Mouse (Mus musculus) embryonic facial prominence, embryonic 14.5 days (tissue): ENCODE measurements around the gene Tbrg4. TPM values are rescaled to one million over a fixed set of nuclear protein-coding genes. Genes with fewer than 3 reads are reported as not detected.
A peak's percentile ranks its signal among the peaks of the same experiment; 100 is the strongest.

Experiments
- ATAC-seq: fragments of 200-750 bp; cut with Nextera tagmentation; 2 replicates; pipeline ENCODE4 v1.8.0; 2017; ENCODE audit warnings: low read depth, moderate number of reproducible peaks, moderate TSS enrichment
- DNase-seq: peaks from one replicate; pipeline ENCODE4 v3.0.0-alpha.2; 2015; ENCODE audit warnings: low spot score
- H3K27ac ChIP-seq: fragments of 300-500 bp; sonication (generic); replicated peaks from 2 replicates; pipeline ENCODE4 v1.5.1; 2014; ENCODE audit warnings: low read depth, mild to moderate bottlenecking, low read length, moderate library complexity
- H3K27me3 ChIP-seq: fragments of 300-500 bp; sonication (generic); replicated peaks from 2 replicates; pipeline ENCODE4 v1.6.1; 2014; ENCODE audit warnings: low read length; ENCODE audit not compliant: control insufficient read depth, insufficient read depth
- H3K36me3 ChIP-seq: fragments of 300-500 bp; sonication (generic); 2 replicates; pipeline ENCODE4 v1.6.1; 2014; ENCODE audit warnings: low read length, mixed read lengths; ENCODE audit not compliant: control insufficient read depth, insufficient read depth
- H3K4me1 ChIP-seq: fragments of 300-500 bp; sonication (generic); 2 replicates; pipeline ENCODE4 v1.6.1; 2014; ENCODE audit warnings: antibody characterized with exemption, low read length; ENCODE audit not compliant: control insufficient read depth, insufficient read depth
- H3K4me2 ChIP-seq: fragments of 300-500 bp; sonication (generic); 2 replicates; pipeline ENCODE4 v1.6.1; 2014; ENCODE audit warnings: low read depth, mild to moderate bottlenecking, low read length, moderate library complexity, mixed read lengths
- H3K4me3 ChIP-seq: fragments of 300-500 bp; sonication (generic); 2 replicates; pipeline ENCODE4 v1.5.1; 2014; ENCODE audit warnings: low read depth, mild to moderate bottlenecking, low read length
- H3K9ac ChIP-seq: fragments of 300-500 bp; sonication (generic); 2 replicates; pipeline ENCODE4 v1.6.1; 2014; ENCODE audit warnings: low read depth, mild to moderate bottlenecking, low read length, moderate library complexity, mixed read lengths
- H3K9me3 ChIP-seq: fragments of 300-500 bp; sonication (generic); 2 replicates; pipeline ENCODE4 v1.6.1; 2016; ENCODE audit warnings: low read length; ENCODE audit not compliant: control insufficient read depth
- WGBS: fragments of 180-500 bp; shearing (Covaris S2); extraction: QIAGEN DNeasy Blood & Tissue Kit; methylation state at CpG from one replicate; pipeline ENCODE4 v1.1.7; 2014; 5-methylcytosine and 5-hydroxymethylcytosine counted together
- polyA plus RNA-seq: library from polyadenylated mRNA; unstranded; fragments of >200 nt; fragmentation: Nextera tagmentation; extraction: Ambion mirVana; gene quantifications from 2 replicates; pipeline ENCODE4 v1.2.1, GENCODE M21; 2014

Tbrg4 gene
- polyA plus RNA-seq, 1 experiment from 2014 or later: 33.7 TPM

DNA sequence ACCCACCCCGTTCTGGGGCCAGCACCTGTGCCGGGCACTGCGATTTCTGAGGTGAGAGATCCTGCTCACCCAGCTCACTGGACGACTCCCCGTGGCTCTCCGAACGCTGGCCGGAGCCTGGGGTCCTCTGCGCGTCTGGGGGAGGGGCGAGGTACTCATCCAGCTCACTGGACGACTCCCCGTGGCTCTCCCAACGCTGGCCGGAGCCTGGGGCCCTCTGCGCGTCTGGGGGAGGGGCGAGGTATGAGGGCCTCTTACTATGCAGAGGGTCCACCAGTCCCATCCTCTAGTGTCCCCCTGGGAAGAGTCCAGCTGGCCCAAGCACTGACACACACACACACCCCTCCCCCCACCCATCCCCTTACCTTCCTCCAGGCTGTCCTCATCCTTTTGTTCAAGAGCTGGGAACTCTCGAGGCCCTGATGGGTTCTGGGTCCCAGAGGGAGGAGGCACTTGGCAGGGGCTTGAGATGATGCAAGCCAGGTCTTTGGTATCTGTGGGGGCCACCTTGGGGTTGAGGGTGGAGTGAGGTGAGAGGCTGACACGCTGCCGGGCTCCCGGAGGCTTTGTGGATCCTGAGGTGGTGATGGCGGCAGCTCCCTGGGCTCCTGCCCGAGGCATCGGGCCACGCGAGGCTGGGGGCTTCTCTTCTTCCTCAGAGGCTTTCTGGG, 26.7 kb downstream of the Tbrg4 start:
- DNase-seq: no peak
- 22% methylated on average over 23 of the region's 27 CpGs for WGBS
- H3K9ac ChIP-seq: no peak overlapping the region
- H3K36me3 ChIP-seq: peaks cover 46% of the 10 kb centered on the region
- no peak overlapping the region for H3K27ac ChIP-seq
- H3K4me2 ChIP-seq: no peak overlapping the region
- peaks cover 4% of the 10 kb centered on the region; the same call in 1 of the 2 replicates for H3K4me1 ChIP-seq
- H3K27me3 ChIP-seq: no peaks in the 10 kb centered on the region
- no peaks in the 10 kb centered on the region for H3K9me3 ChIP-seq
- ATAC-seq: peak; percentile 7; the same call in 1 of the 2 replicates
- H3K4me3 ChIP-seq: no peak overlapping the region

DNA sequence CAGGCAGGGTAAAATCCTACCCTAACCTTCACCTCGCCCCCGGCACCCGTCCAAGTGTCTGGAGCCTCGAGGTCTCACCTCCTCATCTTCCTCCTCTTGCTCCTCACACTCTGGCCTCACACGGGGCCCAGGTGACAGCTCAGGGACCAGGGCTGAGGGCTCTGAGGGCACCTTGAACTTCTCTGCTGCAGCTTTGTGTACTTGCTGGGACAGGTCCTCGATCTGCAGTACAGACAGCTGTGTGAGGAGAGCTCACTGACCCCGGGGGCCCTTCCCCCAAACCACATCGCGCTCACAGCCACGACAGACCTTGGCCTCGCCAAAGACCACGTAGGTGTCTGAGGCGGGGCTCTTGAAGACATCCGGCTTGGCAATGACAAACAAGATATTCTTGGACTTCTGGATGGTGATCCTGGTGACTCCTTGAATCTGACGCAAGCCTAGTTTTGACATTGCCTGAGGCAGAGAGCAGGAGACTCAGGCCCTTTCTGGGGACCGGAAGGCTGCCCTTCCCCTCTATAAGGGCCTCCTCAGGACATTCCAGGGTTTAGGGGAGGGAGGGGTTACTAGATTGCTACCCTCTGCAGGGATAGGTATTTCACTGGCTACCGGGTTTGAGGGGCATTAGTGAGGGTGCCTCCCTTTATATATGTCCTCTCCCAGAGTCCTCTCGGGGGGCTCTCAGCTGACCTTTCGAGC, 27.5 kb downstream of the Tbrg4 start:
- 51% methylated on average over 19 of the region's 19 CpGs for WGBS
- Histone ChIP-seq H3K9ac (no peak overlapping the region), H3K27ac (no peak overlapping the region), H3K4me1 (no peaks in the 10 kb centered on the region), H3K4me2 (no peak overlapping the region), H3K27me3 (no peaks in the 10 kb centered on the region), H3K36me3 (peaks cover 54% of the 10 kb centered on the region), H3K4me3 (no peak overlapping the region), H3K9me3 (no peaks in the 10 kb centered on the region)
- no peak for DNase-seq
- ATAC-seq: no peak

DNA sequence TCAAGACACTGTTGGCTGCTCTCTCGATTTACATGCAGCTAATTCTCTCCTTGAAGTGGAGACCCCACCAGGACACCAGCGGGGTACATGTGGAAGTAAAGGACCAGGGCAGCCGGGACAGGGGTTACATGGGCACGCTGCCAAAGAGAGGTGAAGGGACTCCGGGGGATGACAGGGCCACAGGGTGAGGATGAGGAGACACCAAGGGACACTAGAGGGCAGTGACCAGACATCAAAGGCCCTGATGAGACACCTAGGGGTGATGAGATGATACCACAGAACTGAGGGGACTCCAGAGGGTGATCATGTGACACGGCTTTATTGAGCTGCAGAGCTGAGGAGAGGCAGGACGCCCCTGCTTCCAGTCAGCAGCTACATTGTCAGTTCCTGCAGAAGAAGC, 28.3 kb downstream of the Tbrg4 start:
- H3K36me3 ChIP-seq: peaks cover 62% of the 10 kb centered on the region
- no peak overlapping the region for H3K4me3 ChIP-seq
- H3K27ac ChIP-seq: no peak overlapping the region
- ATAC-seq: no peak
- H3K9ac ChIP-seq: no peak overlapping the region
- no peak for DNase-seq
- no peaks in the 10 kb centered on the region for H3K9me3 ChIP-seq
- no peaks in the 10 kb centered on the region for H3K4me1 ChIP-seq
- WGBS: 79% methylated on average over 7 of the region's 7 CpGs
- H3K4me2 ChIP-seq: no peak overlapping the region
- H3K27me3 ChIP-seq: no peaks in the 10 kb centered on the region

DNA sequence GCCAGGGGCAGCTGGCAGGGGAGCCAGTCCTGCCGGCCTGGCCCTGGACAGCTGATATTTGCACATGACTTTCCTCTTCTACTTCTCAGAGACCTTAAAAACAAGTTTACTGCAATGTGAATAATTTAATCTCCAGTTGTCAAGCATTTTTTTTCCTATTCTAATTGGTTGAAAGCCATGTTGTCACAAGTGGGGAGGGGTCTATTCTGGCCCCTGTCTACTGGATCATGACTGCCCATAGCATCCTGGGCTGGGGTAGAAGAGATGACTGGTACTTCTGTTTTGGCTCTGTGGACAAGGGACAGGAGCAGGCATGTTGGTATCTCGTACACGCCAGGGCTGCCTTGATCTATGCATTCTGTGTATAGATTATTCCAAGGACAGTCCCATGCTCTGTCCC, 29.3 kb downstream of the Tbrg4 start:
- Histone ChIP-seq H3K4me3 (no peak overlapping the region), H3K36me3 (peaks cover 71% of the 10 kb centered on the region), H3K27me3 (no peaks in the 10 kb centered on the region), H3K4me1 (no peaks in the 10 kb centered on the region), H3K9ac (no peak overlapping the region), H3K9me3 (no peaks in the 10 kb centered on the region), H3K27ac (no peak overlapping the region), H3K4me2 (no peak overlapping the region)
- ATAC-seq: no peak
- WGBS: 81% methylated on average over 3 of the region's 3 CpGs
- DNase-seq: no peak

DNA sequence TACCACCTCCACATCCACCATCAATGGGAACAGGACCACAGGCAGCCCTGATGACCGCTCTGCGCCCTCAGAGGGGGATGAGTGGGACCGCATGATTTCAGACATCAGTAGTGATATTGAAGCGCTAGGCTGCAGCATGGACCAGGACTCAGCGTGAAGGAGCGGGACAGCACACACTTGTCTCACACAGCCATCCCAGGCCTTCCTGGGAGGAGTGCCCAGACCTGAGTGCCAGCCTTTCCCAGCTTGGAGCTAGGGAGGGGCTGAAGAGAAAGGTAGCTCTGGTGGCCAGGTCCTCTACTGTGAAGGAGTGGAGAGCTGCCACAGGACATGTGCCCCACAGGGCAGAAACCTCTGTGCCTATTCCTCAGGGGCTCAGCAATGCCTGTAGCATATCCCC, 29.7 kb downstream of the Tbrg4 start:
- H3K4me1 ChIP-seq: no peaks in the 10 kb centered on the region
- ATAC-seq (no peak), DNase-seq (no peak)
- no peaks in the 10 kb centered on the region for H3K9me3 ChIP-seq
- 97% methylated on average over 6 of the region's 6 CpGs for WGBS
- H3K36me3 ChIP-seq: peaks cover 75% of the 10 kb centered on the region
- H3K9ac ChIP-seq: no peak overlapping the region
- no peaks in the 10 kb centered on the region for H3K27me3 ChIP-seq
- no peak overlapping the region for H3K4me2 ChIP-seq
- no peak overlapping the region for H3K4me3 ChIP-seq
- H3K27ac ChIP-seq: no peak overlapping the region

DNA sequence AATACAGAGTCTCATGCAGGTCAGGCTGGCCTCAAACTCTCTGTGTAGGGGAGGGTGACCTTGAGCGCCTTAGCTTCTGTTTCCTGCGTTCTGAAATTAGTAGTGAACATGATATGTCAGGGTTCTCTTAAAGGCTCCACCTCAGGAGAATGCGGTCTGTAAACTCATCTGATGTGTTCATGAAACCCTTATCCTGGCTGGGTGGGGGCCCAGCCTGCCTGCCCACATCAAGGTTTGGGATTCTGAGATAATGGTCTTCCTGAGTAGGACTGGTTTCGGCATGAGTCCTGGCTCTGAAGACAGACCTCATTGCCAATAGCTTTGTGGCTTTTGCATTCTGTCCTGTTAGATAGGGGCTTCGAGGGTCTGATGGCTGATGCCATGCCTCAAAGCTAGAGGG, 30.5 kb downstream of the Tbrg4 start:
- H3K9me3 ChIP-seq: no peaks in the 10 kb centered on the region
- H3K4me2 ChIP-seq: no peak overlapping the region
- H3K27ac ChIP-seq: no peak overlapping the region
- H3K9ac ChIP-seq: no peak overlapping the region
- ATAC-seq (no peak), DNase-seq (no peak)
- no peak overlapping the region for H3K4me3 ChIP-seq
- WGBS: 79% methylated on average over 5 of the region's 5 CpGs
- no peaks in the 10 kb centered on the region for H3K4me1 ChIP-seq
- peaks cover 84% of the 10 kb centered on the region for H3K36me3 ChIP-seq
- no peaks in the 10 kb centered on the region for H3K27me3 ChIP-seq

DNA sequence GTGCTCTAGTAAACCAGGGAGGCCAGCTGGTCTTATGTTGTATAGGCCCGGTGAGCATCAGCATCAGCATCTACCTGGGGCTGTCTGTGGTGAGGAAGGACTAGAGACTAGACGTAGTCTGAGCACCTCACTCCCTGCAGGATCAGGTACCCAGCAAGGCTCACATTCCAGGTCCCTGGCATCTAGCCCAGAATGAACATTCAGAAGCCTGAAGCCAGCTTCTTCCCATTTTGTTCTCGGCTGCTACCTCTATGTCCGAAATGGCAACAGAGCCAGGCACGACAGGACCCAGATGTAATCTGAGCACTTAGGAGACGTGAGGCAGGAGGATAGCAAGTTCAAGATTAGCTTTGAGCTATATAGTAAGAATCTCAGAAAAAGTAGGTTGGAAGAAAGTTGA, 31.0 kb downstream of the Tbrg4 start:
- H3K36me3 ChIP-seq: peaks cover 89% of the 10 kb centered on the region
- DNase-seq: peak; percentile 54
- peak; percentile 24; the same call in 1 of the 2 replicates for ATAC-seq
- no peak overlapping the region for H3K4me2 ChIP-seq
- no peak overlapping the region for H3K9ac ChIP-seq
- no peak overlapping the region for H3K4me3 ChIP-seq
- H3K27me3 ChIP-seq: no peaks in the 10 kb centered on the region
- 56% methylated on average over 6 of the region's 6 CpGs for WGBS
- H3K9me3 ChIP-seq: no peaks in the 10 kb centered on the region
- no peaks in the 10 kb centered on the region for H3K4me1 ChIP-seq
- peak overlapping the region; percentile 39; the same call in 1 of the 2 replicates for H3K27ac ChIP-seq

DNA sequence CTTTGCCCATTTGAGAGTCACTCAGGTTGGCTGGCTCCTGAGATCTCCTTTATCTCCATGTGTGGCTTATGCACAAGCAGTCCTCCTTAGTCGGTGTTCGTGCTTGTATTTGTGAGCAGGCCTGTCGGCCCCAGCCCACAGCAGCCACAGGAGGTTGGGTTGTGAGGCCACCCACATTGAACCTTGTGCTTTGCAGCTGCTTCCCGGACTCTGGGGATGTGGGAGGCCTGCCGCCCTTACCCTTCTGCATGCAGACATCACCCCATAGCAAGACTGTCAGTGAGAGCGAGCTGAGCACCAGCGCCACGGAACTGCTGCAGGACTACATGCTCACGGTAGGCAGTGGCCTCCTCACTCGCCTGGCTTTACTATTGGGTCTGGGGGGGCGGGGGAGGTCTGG, 32.5 kb downstream of the Tbrg4 start:
- Histone ChIP-seq H3K9ac (no peak overlapping the region), H3K4me1 (no peaks in the 10 kb centered on the region), H3K36me3 (peaks cover 97% of the 10 kb centered on the region), H3K9me3 (no peaks in the 10 kb centered on the region), H3K4me3 (no peak overlapping the region), H3K4me2 (no peak overlapping the region), H3K27me3 (no peaks in the 10 kb centered on the region), H3K27ac (peak overlapping the region; percentile 44; the same call in 1 of the 2 replicates)
- ATAC-seq: no peak
- DNase-seq: no peak
- WGBS: 65% methylated on average over 9 of the region's 11 CpGs
